In the genomic region with DNA sequence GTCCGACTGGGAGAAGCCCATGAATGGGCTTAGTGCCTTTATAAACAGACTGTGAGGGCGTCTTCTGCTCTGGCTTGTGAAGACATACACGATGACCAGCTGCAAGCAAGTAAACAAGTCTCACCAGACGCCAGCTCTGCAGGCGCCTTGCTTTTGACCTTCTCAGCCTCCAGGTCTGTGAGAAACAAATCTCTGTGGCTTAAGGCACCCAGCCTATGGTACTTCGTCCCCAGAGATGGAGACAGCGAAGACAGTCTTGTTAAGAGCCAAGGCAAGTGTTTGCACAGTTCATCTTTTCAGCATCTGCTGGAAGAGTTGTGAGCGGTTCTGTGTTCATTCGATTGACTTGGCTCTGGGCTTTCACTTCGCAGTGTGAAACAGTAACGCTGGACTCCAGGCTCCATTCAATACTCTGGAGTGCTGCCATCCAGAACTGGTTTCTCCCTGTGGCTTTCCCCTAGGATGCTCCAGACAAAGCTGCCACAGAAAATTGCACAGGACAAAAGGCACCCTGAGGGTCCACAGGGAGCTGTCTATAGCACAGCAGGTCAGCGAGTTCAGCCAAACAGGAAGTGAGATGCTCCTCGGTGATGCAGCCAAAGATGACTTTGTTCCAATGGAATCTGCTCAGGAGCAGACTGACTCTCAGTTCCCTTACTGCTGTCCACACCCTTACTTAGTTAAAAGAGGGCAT, we compare ENCODE assay signal across 10 mouse cellular contexts.
DNase-seq lines count a peak whose midpoint lies in the region; ATAC-seq and TF ChIP-seq lines count a peak whose summit lies in the region.
"Had no signal": no experiment of that assay in that cellular context is flagged by ENCODE, and none has a peak within 500 bp of the region (broad histone marks: within the 10 kb centered on the region; RNA-seq: fewer than 3 reads in every experiment).

No protein-coding gene starts in this region.

- peak; percentile 24 for DNase-seq in liver, adult 2 months (ENCODE audit: extremely low read depth, low read depth, low spot score)
- no peak for DNase-seq in liver
- DNase-seq in cerebellum, adult 11 months, result peak; percentile 33
- DNase-seq in heart, postnatal 10 days, result peak; percentile 54 to 65
- DNase-seq in ovary, postnatal 36 days (ENCODE audit: low spot score), result no peak
- DNase-seq in layer of hippocampus, adult 9-10 months (ENCODE audit: low spot score), result no peak
- DNase-seq in liver, embryonic 11.5 days (ENCODE audit: low spot score), result no peak

- H3K27ac ChIP-seq in liver, adult 2 months (replicated peaks; ENCODE audit: insufficient read depth, low read depth, low read length), result no peak overlapping the region
- H3K27ac ChIP-seq in neural tube, embryonic 14.5 days (ENCODE audit: low read depth, low read length), result no peak overlapping the region
- H3K27ac ChIP-seq in liver, embryonic 11.5 days (ENCODE audit: low read depth, low read length), result no peak overlapping the region
- H3K27ac ChIP-seq: kidney, embryonic 15.5 days; macrophage had no signal

- no peak overlapping the region for H3K4me3 ChIP-seq in liver, adult 2 months (ENCODE audit: insufficient read depth, low read depth, low read length)
- no peak overlapping the region for H3K4me3 ChIP-seq in neural tube, embryonic 14.5 days (ENCODE audit: low read depth, low read length)
- no peak overlapping the region for H3K4me3 ChIP-seq in liver, embryonic 11.5 days (ENCODE audit: low read depth, low read length)
- H3K4me3 ChIP-seq: kidney, embryonic 15.5 days had no signal

- peaks cover 6% of the 10 kb centered on the region for H3K4me1 ChIP-seq in liver, adult 2 months (ENCODE audit: control insufficient read depth, insufficient read depth, low read length)
- 0 out of 2 replicates have a peak, but pooled peaks cover 4% of the 10 kb centered on the region for H3K4me1 ChIP-seq in neural tube, embryonic 14.5 days (ENCODE audit: control insufficient read depth, insufficient read depth, low read length)
- no peaks in the 10 kb centered on the region for H3K4me1 ChIP-seq in liver, embryonic 11.5 days (replicated peaks; ENCODE audit: control insufficient read depth, insufficient read depth, low read length)
- H3K4me1 ChIP-seq: kidney, embryonic 15.5 days had no signal

- TF ChIP-seq CTCF in liver, adult 2 months (IDR thresholded peaks at IDR 0.05; ENCODE audit: low read depth, low read length), result no peak

- no peak overlapping the region for H3K9ac ChIP-seq in liver, adult 2 months (ENCODE audit: low read depth, low read length)
- H3K9ac ChIP-seq in neural tube, embryonic 14.5 days (replicated peaks; ENCODE audit: low read depth, low read length), result no peak overlapping the region
- no peak overlapping the region for H3K9ac ChIP-seq in liver, embryonic 11.5 days (ENCODE audit: low read depth, low read length)
- H3K9ac ChIP-seq: kidney, embryonic 15.5 days had no signal

- H3K36me3 ChIP-seq in liver, adult 2 months (ENCODE audit: control insufficient read depth, insufficient read depth, low read length), result no peaks in the 10 kb centered on the region
- no peaks in the 10 kb centered on the region for H3K36me3 ChIP-seq in neural tube, embryonic 14.5 days (ENCODE audit: control insufficient read depth, insufficient read depth, low read length)
- H3K36me3 ChIP-seq in liver, embryonic 11.5 days (ENCODE audit: control insufficient read depth, insufficient read depth, low read length), result no peaks in the 10 kb centered on the region
- H3K36me3 ChIP-seq: kidney, embryonic 15.5 days had no signal

- H3K79me2 ChIP-seq in liver, adult 2 months (ENCODE audit: control insufficient read depth, insufficient read depth, low read length), result no peaks in the 10 kb centered on the region

- WGBS in liver, adult 2 months, result 55% methylated on average over 13 of the region's 13 CpGs
- 59% methylated on average over 13 of the region's 13 CpGs for WGBS in neural tube, embryonic 14.5 days
- 67% methylated on average over 13 of the region's 13 CpGs for WGBS in liver, embryonic 11.5 days

- no peaks in the 10 kb centered on the region for H3K27me3 ChIP-seq in liver, adult 2 months (ENCODE audit: control insufficient read depth, insufficient read depth, low read length)
- no peaks in the 10 kb centered on the region for H3K27me3 ChIP-seq in neural tube, embryonic 14.5 days (ENCODE audit: control insufficient read depth, insufficient read depth, low read length)
- no peaks in the 10 kb centered on the region for H3K27me3 ChIP-seq in liver, embryonic 11.5 days (replicated peaks; ENCODE audit: control insufficient read depth, insufficient read depth, low read length)
- H3K27me3 ChIP-seq: kidney, embryonic 15.5 days had no signal

- H3K4me2 ChIP-seq in neural tube, embryonic 14.5 days (ENCODE audit: low read depth, low read length), result no peak overlapping the region
- H3K4me2 ChIP-seq in liver, embryonic 11.5 days, result no peak overlapping the region
- H3K4me2 ChIP-seq: kidney, embryonic 15.5 days had no signal

- ATAC-seq in neural tube, embryonic 14.5 days (ENCODE audit: low read depth), result peak; percentile 69; the same call in 1 of the 2 replicates
- ATAC-seq in liver, embryonic 11.5 days (replicated peaks; ENCODE audit: low FRiP score), result no peak

- TF ChIP-seq POLR2A in liver, adult 2 months (IDR thresholded peaks at IDR 0.05; ENCODE audit: extremely low read depth, insufficient read depth, low read length), result no peak

- no peaks in the 10 kb centered on the region for H3K9me3 ChIP-seq in neural tube, embryonic 14.5 days (ENCODE audit: control insufficient read depth, low read length)
- no peaks in the 10 kb centered on the region for H3K9me3 ChIP-seq in liver, embryonic 11.5 days (ENCODE audit: control insufficient read depth, low read length)
- H3K9me3 ChIP-seq: kidney, embryonic 15.5 days had no signal

- intact Hi-C loops in heart, postnatal 10 days (cut with DNase I), result no loop called here

Comparison
In these comparisons a context has a peak if more than half of its experiments do, and no peak if none do; other contexts are left out.
1. DNase-seq: peak in liver, adult 2 months (single experiment), cerebellum, adult 11 months (single experiment) and heart, postnatal 10 days (2 of 2); none in liver (single experiment), ovary, postnatal 36 days (single experiment), layer of hippocampus, adult 9-10 months (single experiment) and liver, embryonic 11.5 days (single experiment).